Mouse (Mus musculus) stomach, postnatal 0 days (tissue): Measurements from ENCODE around the gene Trpm7. TPM values are rescaled to one million over a fixed set of nuclear protein-coding genes. Genes with fewer than 3 reads are reported as not detected.
A peak's percentile ranks its signal among the peaks of the same experiment; 100 is the strongest.

Experiments used
- ATAC-seq: fragments of 200-750 bp; cut with Nextera tagmentation; 2 replicates; pipeline ENCODE4 v1.8.0; 2017; ENCODE audit not compliant: low FRiP score, low TSS enrichment
- DNase-seq: peaks from one replicate; pipeline ENCODE4 v3.0.0-alpha.2; 2016; ENCODE audit warnings: low spot score
- H3K27ac ChIP-seq: fragments of 300-500 bp; sonication (generic); replicated peaks from 2 replicates; pipeline ENCODE4 v1.5.1; 2014; ENCODE audit warnings: mild to moderate bottlenecking, control low read depth
- H3K27me3 ChIP-seq: fragments of 300-500 bp; sonication (generic); 2 replicates; pipeline ENCODE4 v1.6.1; 2014; ENCODE audit warnings: low read length; ENCODE audit not compliant: control insufficient read depth, insufficient read depth
- H3K36me3 ChIP-seq: fragments of 300-500 bp; sonication (generic); 2 replicates; pipeline ENCODE4 v1.6.1; 2014; ENCODE audit warnings: low read length, mixed read lengths; ENCODE audit not compliant: control insufficient read depth, insufficient read depth
- H3K4me1 ChIP-seq: fragments of 300-500 bp; sonication (generic); replicated peaks from 2 replicates; pipeline ENCODE4 v1.6.1; 2014; ENCODE audit warnings: antibody characterized with exemption; ENCODE audit not compliant: control insufficient read depth, insufficient read depth
- H3K4me2 ChIP-seq: fragments of 300-500 bp; sonication (generic); replicated peaks from 2 replicates; pipeline ENCODE4 v1.6.1; 2014; ENCODE audit warnings: low read depth, mild to moderate bottlenecking, control low read depth, moderate library complexity
- H3K4me3 ChIP-seq: fragments of 300-500 bp; sonication (generic); 2 replicates; pipeline ENCODE4 v1.5.1; 2014; ENCODE audit warnings: low read depth, low read length, control low read depth
- H3K9ac ChIP-seq: fragments of 300-500 bp; sonication (generic); 2 replicates; pipeline ENCODE4 v1.6.1; 2014; ENCODE audit warnings: mild to moderate bottlenecking, low read length, control low read depth, mixed read lengths
- H3K9me3 ChIP-seq: fragments of 300-500 bp; sonication (generic); 2 replicates; pipeline ENCODE4 v1.6.1; 2016; ENCODE audit warnings: low read length; ENCODE audit not compliant: control insufficient read depth
- CTCF ChIP-seq: IDR thresholded peaks from 2 replicates; pipeline ENCODE4 v1.5.1; 2016; ENCODE audit warnings: antibody characterized with exemption, low read depth, mild to moderate bottlenecking, moderate library complexity
- EP300 ChIP-seq: optimal IDR thresholded peaks from 2 replicates; pipeline ENCODE3; 2016; ENCODE audit warnings: antibody characterized with exemption
- WGBS: fragments of 180-500 bp; shearing (Covaris S2); extraction: QIAGEN DNeasy Blood & Tissue Kit; methylation state at CpG from one replicate; pipeline ENCODE4 v1.1.7; 2014; 5-methylcytosine and 5-hydroxymethylcytosine counted together
- polyA plus RNA-seq: library from polyadenylated mRNA; unstranded; fragments of >200 nt; fragmentation: Nextera tagmentation; extraction: Ambion mirVana; gene quantifications from 2 replicates; pipeline ENCODE4 v1.2.1, GENCODE M21; 2015

The Trpm7 gene
- polyA plus RNA-seq, 1 experiment from 2014 or later, result 22.4 TPM

DNA sequence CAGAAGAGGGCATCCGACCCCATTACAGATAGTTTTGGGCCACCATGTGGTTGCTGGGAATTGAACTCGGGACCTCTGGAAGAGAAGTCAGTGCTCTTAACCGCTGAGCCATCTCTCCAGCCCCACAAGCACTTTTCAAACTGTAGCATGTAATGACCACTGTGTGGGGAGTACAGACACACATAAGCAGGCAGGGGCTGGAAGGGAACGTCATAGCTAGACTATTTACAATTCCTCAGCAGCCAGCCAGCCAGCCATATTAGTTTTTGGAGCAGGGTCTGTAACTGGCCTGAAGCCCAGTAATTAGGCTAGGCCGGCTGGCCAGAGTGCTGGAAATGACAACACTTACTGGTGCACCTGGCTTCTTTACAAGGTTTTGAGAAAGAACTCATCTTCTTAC is 77.6 kb downstream of the Trpm7 start:
- H3K4me3 ChIP-seq, result no peak overlapping the region
- peak; percentile 63; the same call in 1 of the 2 replicates for ATAC-seq
- peaks cover 34% of the 10 kb centered on the region for H3K36me3 ChIP-seq
- no peak overlapping the region for H3K27ac ChIP-seq
- no peak overlapping the region for H3K4me2 ChIP-seq
- no peak for TF ChIP-seq EP300
- TF ChIP-seq CTCF, result peak; percentile 13; the same call in 1 of the 2 replicates
- no peaks in the 10 kb centered on the region for H3K27me3 ChIP-seq
- no peak for DNase-seq
- H3K9ac ChIP-seq, result no peak overlapping the region
- no peaks in the 10 kb centered on the region for H3K4me1 ChIP-seq
- WGBS, result 54% methylated on average over 5 of the region's 5 CpGs
- H3K9me3 ChIP-seq, result no peaks in the 10 kb centered on the region

DNA sequence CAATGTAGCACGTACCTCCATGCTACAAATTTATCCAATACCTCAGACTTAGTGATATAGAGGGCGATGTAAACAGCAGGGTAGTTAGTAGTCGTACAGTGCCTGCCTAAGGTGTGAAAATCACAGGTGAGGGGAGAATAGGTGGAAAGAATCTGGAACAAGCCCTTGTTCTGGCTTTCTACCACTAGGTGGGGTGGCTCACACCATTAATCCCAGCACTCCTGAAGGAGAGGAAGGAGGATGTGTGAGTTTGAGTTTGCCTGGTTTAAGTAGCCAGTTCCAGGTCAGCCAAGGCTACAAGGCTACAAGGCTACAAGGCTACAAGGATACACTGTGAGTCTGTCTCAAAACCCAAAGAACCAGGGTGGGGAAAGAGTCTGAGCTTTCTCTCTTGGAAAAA is 80.3 kb downstream of the Trpm7 start:
- no peak overlapping the region for H3K9ac ChIP-seq
- no peaks in the 10 kb centered on the region for H3K4me1 ChIP-seq
- ATAC-seq (no peak), DNase-seq (no peak)
- no peak overlapping the region for H3K27ac ChIP-seq
- H3K9me3 ChIP-seq, result no peaks in the 10 kb centered on the region
- no peaks in the 10 kb centered on the region for H3K27me3 ChIP-seq
- TF ChIP-seq EP300, result no peak
- peak; percentile 65 for TF ChIP-seq CTCF
- no peak overlapping the region for H3K4me3 ChIP-seq
- H3K4me2 ChIP-seq, result no peak overlapping the region
- WGBS, result 80% methylated on average over 3 of the region's 3 CpGs
- peaks cover 34% of the 10 kb centered on the region for H3K36me3 ChIP-seq

- no peaks in the 10 kb centered on the region; the same call in 1 of the 2 replicates for H3K4me1 ChIP-seq
- H3K4me3 ChIP-seq, result no peak overlapping the region
- DNase-seq, result no peak
- H3K27ac ChIP-seq, result no peak overlapping the region
- no peak overlapping the region for H3K4me2 ChIP-seq
- no peaks in the 10 kb centered on the region for H3K27me3 ChIP-seq
- no peak for ATAC-seq
- no peak overlapping the region for H3K9ac ChIP-seq
- 65% methylated on average over 5 of the region's 5 CpGs for WGBS
- no peaks in the 10 kb centered on the region for H3K9me3 ChIP-seq
- no peak for TF ChIP-seq EP300
- TF ChIP-seq CTCF, result no peak
- peaks cover 27% of the 10 kb centered on the region for H3K36me3 ChIP-seq
Observed at GRCm38 (mm10) chr2:126792611-126793010, 83.4 kb downstream of the Trpm7 start.

DNA sequence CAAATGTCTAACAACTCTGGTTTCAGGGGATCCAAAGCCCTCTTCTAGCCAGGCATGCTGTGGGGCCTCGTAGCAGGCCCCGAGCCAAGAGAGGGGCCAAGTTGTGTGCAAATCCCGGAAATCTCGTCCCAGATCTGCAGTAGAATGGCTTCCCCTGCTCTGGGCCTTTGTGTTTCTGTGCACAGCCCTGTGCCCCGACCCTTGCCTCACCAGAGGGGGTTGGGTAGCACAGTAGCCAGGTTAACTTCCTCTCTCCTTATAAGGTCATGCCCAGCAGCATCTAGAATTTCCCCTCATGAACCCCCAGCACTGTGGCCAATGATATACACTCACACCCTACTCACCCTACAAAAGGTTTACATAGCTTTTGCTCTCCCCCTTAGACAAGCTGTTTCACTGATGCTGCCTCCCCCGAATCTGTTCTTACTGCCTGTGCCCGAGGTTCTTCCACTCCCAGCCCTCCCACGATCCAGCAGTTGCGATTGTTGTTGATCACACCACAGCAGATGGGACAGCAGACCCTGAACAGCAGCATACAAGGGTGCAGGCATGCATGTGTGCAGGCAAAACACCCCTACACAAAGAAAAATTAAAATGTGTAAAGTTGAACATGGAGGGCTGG is 88.2 kb downstream of the Trpm7 start:
- Histone ChIP-seq H3K27me3 (no peaks in the 10 kb centered on the region), H3K4me1 (no peaks in the 10 kb centered on the region; the same call in 1 of the 2 replicates), H3K9ac (no peak overlapping the region), H3K4me2 (no peak overlapping the region), H3K4me3 (no peak overlapping the region), H3K9me3 (no peaks in the 10 kb centered on the region), H3K27ac (peak overlapping the region; percentile 49; the same call in 1 of the 2 replicates), H3K36me3 (0 out of 2 replicates have a peak, but pooled peaks cover 4% of the 10 kb centered on the region)
- WGBS, result 22% methylated on average over 9 of the region's 9 CpGs
- DNase-seq (peak; percentile 22), ATAC-seq (peak; percentile 65)
- TF ChIP-seq EP300 (no peak), CTCF (no peak)

GRCm38 (mm10) chr2:126783370-126783769 is 92.7 kb downstream of the Trpm7 start, which contains the start of gene Usp50:
Usp50 (minus strand) TSS chr2:126783470.
- ATAC-seq (no peak), DNase-seq (no peak)
- WGBS, result 65% methylated on average over 4 of the region's 4 CpGs
- Histone ChIP-seq H3K27me3 (no peaks in the 10 kb centered on the region), H3K9ac (no peak within 1 kb of the TSS), H3K4me1 (no peaks in the 10 kb centered on the region; the same call in 1 of the 2 replicates), H3K27ac (no peak within 1 kb of the TSS), H3K9me3 (no peaks in the 10 kb centered on the region), H3K4me3 (no peak within 1 kb of the TSS), H3K4me2 (no peak within 1 kb of the TSS), H3K36me3 (no peaks in the 10 kb centered on the region)
- no peak for TF ChIP-seq CTCF
- TF ChIP-seq EP300, result no peak

DNA sequence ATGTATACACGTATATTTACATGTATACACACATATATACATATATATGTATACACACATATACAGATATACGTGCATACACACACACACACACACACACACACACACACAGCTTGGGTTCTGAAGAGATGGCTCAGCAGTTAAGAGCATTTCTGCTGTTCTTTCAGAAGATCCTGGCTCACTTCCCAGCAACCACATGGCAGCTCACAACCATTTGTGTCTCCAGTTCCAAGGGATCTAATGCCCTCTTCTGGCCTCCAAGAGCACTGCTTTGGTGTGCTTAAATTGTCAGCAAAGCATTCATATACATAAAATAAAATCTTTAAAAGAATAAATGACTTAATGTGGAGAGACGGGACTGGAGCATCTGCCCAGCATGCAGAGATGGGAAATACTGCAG is 93.6 kb downstream of the Trpm7 start:
- no peaks in the 10 kb centered on the region for H3K27me3 ChIP-seq
- no peak overlapping the region for H3K27ac ChIP-seq
- ATAC-seq, result no peak; the same call in 1 of the 2 replicates
- H3K4me3 ChIP-seq, result no peak overlapping the region
- no peak overlapping the region for H3K4me2 ChIP-seq
- H3K9ac ChIP-seq, result no peak overlapping the region
- TF ChIP-seq CTCF, result peak; percentile 76
- no peak for TF ChIP-seq EP300
- WGBS, result 62% methylated on average over 3 of the region's 3 CpGs
- DNase-seq, result peak; percentile 41
- no peaks in the 10 kb centered on the region for H3K36me3 ChIP-seq
- no peaks in the 10 kb centered on the region; the same call in 1 of the 2 replicates for H3K4me1 ChIP-seq
- no peaks in the 10 kb centered on the region for H3K9me3 ChIP-seq
